8 mouse cellular contexts compared by ENCODE assay signal in the genomic region with DNA sequence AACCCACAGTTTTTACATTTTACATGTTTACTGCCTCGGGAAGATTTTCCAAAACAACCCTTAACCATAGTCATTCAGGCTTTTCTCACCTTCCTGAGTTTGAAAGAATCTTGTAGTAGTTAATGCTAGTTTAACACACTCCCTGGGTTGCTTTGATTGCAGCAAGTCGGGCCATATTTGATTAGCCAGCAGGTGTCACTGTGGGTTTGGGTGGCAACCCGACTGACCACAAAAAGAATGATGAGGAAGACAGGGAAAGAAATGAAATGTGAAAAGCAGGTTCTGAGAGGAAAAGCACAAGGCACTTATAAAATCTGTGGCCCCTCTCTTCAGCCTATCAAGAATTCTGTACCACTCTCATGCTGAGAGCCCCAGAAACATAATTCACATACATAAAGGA.
DNase-seq lines count a peak whose midpoint lies in the region.

No protein-coding gene starts in this region.

- DNase-seq in thymus, postnatal 25 days = peak; percentile 4
- DNase-seq in thymus, postnatal 14 days = no peak
- DNase-seq in brain, embryonic 18.5 days (ENCODE audit: low read depth, low spot score) = peak; percentile 14
- peak; percentile 36 to 86 for DNase-seq in frontal cortex, adult 2 months (ENCODE audit: extremely low spot score in 1 of 2, low spot score in 1 of 2)
- DNase-seq in kidney, postnatal 10 days = peak; percentile 88
- peak; percentile 70 to 76 for DNase-seq in lung, adult 18-20 months
- DNase-seq in right cerebral cortex, postnatal 36 days (ENCODE audit: low spot score in 2 of 2) = peak; percentile 31 to 36
- DNase-seq in spleen, adult 12 weeks (ENCODE audit: low spot score) = no peak

Comparison
In these comparisons a context has a peak if more than half of its experiments do, and no peak if none do; other contexts are left out.
1. DNase-seq: peak in thymus, postnatal 25 days (single experiment), brain, embryonic 18.5 days (single experiment), frontal cortex, adult 2 months (2 of 2), kidney, postnatal 10 days (single experiment), lung, adult 18-20 months (2 of 2) and right cerebral cortex, postnatal 36 days (2 of 2); none in thymus, postnatal 14 days (single experiment) and spleen, adult 12 weeks (single experiment).